Mouse (Mus musculus) liver, embryonic 14.5 days (tissue): ENCODE data around the gene Sh3rf1.

Experiments used
- CTCF ChIP-seq: IDR thresholded peaks from 2 replicates; pipeline ENCODE4 v1.5.1; 2016; ENCODE audit warnings: antibody characterized with exemption, low read depth, control low read depth
- EP300 ChIP-seq: IDR thresholded peaks from 2 replicates; pipeline ENCODE4 v1.6.1; 2016; ENCODE audit warnings: antibody characterized with exemption, low read depth

GRCm38 (mm10) chr8:61282303-61283168 lies 58.9 kb downstream of the Sh3rf1 start:
- no peak for TF ChIP-seq EP300
- TF ChIP-seq CTCF, result no peak
